Mouse (Mus musculus): ENCODE data around the gene Alk. TPM values are rescaled to one million over a fixed set of nuclear protein-coding genes. Genes with fewer than 3 reads are reported as not detected.

The Alk gene
- total and polyA plus RNA-seq, 3 experiments, result 0.05 TPM; not detected in 2

- TF ChIP-seq GATA1 (IDR thresholded peaks at IDR 0.05; ENCODE audit: borderline replicate concordance, low read length) (no peak), POLR2AphosphoS5 (IDR thresholded peaks at IDR 0.05; ENCODE audit: insufficient replicate concordance, low read depth, low read length) (no peak), GATA2 (IDR thresholded peaks at IDR 0.05; ENCODE audit: borderline replicate concordance, low read depth, low read length) (no peak), TAL1 (conservative IDR thresholded peaks at IDR 0.05; ENCODE audit: low read depth, low read length) (no peak), CTCF (IDR thresholded peaks at IDR 0.05; ENCODE audit: low read depth, low read length) (no peak)
- DNase-seq (ENCODE audit: low spot score) (no peak), ATAC-seq (ENCODE audit: extremely low read depth, insufficient number of reproducible peaks, low FRiP score, poor library complexity, severe bottlenecking) (no peak)
- Histone ChIP-seq H3K27me3 (ENCODE audit: insufficient read depth, low read length) (no peaks in the 10 kb centered on the region), H3K9me3 (replicated peaks) (peaks cover 46% of the 10 kb centered on the region), H3K4me3 (ENCODE audit: low read depth, low read length) (no peak overlapping the region), H3K4me1 (ENCODE audit: insufficient read depth, low read depth, low read length) (no peaks in the 10 kb centered on the region), H3K36me3 (replicated peaks) (no peaks in the 10 kb centered on the region)
Measured at GRCm38 (mm10) chr17:72118376-72118775, 486.1 kb downstream of the Alk start.

DNA sequence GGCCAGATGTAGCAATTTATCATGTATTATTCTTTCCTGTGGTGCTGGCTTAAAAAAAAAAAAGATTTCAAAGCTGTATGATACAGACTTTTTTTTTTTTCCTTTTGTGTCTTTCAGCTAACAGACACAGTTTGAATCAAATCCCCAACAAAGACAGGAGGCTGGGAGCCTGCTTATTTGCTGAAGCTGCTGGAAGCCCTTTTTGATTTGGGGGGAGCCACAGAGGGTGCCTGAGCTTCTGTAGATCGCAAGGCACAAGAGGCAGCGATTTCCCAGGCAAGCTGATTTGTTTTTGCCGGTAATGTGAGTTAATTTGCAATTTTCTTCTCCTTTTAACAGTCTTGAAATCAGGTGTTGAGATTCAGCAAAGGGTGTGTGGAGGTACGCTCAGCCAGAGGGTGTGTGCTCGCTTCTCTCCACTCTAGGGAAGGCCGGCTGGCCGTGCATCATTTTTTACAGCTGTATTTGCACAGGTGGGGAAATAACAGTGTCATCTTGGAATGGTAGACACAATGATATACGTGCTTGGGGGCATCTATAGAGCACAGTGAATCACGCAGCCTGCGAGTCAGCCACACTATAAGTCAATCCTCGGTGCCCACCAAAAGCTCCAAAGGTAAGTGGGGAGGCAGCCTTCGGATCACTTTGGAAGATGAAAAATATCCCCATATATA is 489.0 kb downstream of the Alk start:
- no peak overlapping the region for H3K4me3 ChIP-seq (ENCODE audit: low read depth, low read length)
- TF ChIP-seq TAL1 (conservative IDR thresholded peaks at IDR 0.05; ENCODE audit: low read depth, low read length) (no peak), CTCF (IDR thresholded peaks at IDR 0.05; ENCODE audit: low read depth, low read length) (no peak), GATA1 (IDR thresholded peaks at IDR 0.05; ENCODE audit: borderline replicate concordance, low read length) (no peak), POLR2AphosphoS5 (IDR thresholded peaks at IDR 0.05; ENCODE audit: insufficient replicate concordance, low read depth, low read length) (no peak), GATA2 (IDR thresholded peaks at IDR 0.05; ENCODE audit: borderline replicate concordance, low read depth, low read length) (no peak)
- H3K36me3 ChIP-seq (replicated peaks), result no peaks in the 10 kb centered on the region
- peaks cover 60% of the 10 kb centered on the region for H3K9me3 ChIP-seq (replicated peaks)
- no peaks in the 10 kb centered on the region for H3K4me1 ChIP-seq (ENCODE audit: insufficient read depth, low read depth, low read length)
- no peak for DNase-seq (ENCODE audit: low spot score)
- ATAC-seq (ENCODE audit: extremely low read depth, insufficient number of reproducible peaks, low FRiP score, poor library complexity, severe bottlenecking), result no peak
- no peaks in the 10 kb centered on the region for H3K27me3 ChIP-seq (ENCODE audit: insufficient read depth, low read length)

- DNase-seq (ENCODE audit: low spot score) (no peak), ATAC-seq (ENCODE audit: extremely low read depth, insufficient number of reproducible peaks, low FRiP score, poor library complexity, severe bottlenecking) (no peak)
- no peaks in the 10 kb centered on the region for H3K36me3 ChIP-seq (replicated peaks)
- H3K4me1 ChIP-seq (ENCODE audit: insufficient read depth, low read depth, low read length), result no peaks in the 10 kb centered on the region
- no peaks in the 10 kb centered on the region for H3K27me3 ChIP-seq (ENCODE audit: insufficient read depth, low read length)
- no peak overlapping the region for H3K4me3 ChIP-seq (ENCODE audit: low read depth, low read length)
- peaks cover 61% of the 10 kb centered on the region for H3K9me3 ChIP-seq (replicated peaks)
- TF ChIP-seq POLR2AphosphoS5 (IDR thresholded peaks at IDR 0.05; ENCODE audit: insufficient replicate concordance, low read depth, low read length) (no peak), GATA2 (IDR thresholded peaks at IDR 0.05; ENCODE audit: borderline replicate concordance, low read depth, low read length) (no peak)
Measured at GRCm38 (mm10) chr17:72112004-72112403, 492.4 kb downstream of the Alk start.

DNA sequence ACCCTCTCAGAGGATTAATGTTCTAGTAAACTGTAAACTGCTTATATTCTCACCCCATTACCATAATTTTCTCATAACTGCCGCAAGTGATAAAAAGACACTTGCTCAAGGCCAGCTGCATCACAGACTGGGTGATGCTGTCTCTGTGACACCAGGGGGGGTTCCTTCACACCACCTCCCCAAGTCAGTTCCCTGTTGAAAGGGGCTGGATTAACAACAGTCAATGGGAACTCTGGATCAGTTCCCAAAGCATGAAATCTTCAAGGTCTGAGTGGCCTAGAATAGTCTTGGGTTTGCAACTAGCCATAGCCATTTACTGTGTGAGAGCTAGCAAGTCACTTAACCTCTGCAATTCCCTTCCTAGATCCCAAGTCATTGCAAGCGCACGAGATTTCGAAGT is 492.9 kb downstream of the Alk start:
- ATAC-seq (ENCODE audit: extremely low read depth, insufficient number of reproducible peaks, low FRiP score, poor library complexity, severe bottlenecking) (no peak), DNase-seq (ENCODE audit: low spot score) (no peak)
- Histone ChIP-seq H3K27me3 (ENCODE audit: insufficient read depth, low read length) (no peaks in the 10 kb centered on the region), H3K4me1 (ENCODE audit: insufficient read depth, low read depth, low read length) (no peaks in the 10 kb centered on the region), H3K4me3 (ENCODE audit: low read depth, low read length) (no peak overlapping the region), H3K36me3 (replicated peaks) (no peaks in the 10 kb centered on the region), H3K9me3 (replicated peaks) (peaks cover 57% of the 10 kb centered on the region)
- TF ChIP-seq GATA2 (IDR thresholded peaks at IDR 0.05; ENCODE audit: borderline replicate concordance, low read depth, low read length) (no peak), POLR2AphosphoS5 (IDR thresholded peaks at IDR 0.05; ENCODE audit: insufficient replicate concordance, low read depth, low read length) (no peak), TAL1 (conservative IDR thresholded peaks at IDR 0.05; ENCODE audit: low read depth, low read length) (no peak), CTCF (IDR thresholded peaks at IDR 0.05; ENCODE audit: low read depth, low read length) (no peak), GATA1 (IDR thresholded peaks at IDR 0.05; ENCODE audit: borderline replicate concordance, low read length) (no peak)

DNA sequence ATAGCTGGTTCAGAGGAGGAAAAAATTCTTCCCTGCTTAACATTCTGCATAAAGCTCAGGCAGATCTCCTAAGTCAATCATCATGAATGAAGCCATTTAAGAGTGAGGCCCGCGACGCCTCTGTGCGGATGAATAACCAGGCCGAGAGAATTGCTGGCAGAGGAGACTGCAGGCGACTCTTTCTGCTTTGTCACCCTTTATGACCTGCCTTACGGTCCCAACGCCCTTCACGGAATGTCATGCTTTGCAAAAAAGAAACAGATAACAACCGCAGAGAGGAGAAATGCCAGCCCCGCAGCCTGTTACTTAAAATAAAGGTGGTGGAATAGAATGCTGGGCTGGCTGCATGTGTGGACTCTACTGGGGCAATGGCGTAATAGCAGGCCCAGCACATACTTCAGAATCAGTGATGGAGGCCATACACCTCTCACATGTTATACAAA is 517.1 kb downstream of the Alk start:
- no peak for TF ChIP-seq TAL1 (conservative IDR thresholded peaks at IDR 0.05; ENCODE audit: low read depth, low read length)
- TF ChIP-seq GATA2 (IDR thresholded peaks at IDR 0.05; ENCODE audit: borderline replicate concordance, low read depth, low read length), result no peak
- no peak for TF ChIP-seq POLR2AphosphoS5 (IDR thresholded peaks at IDR 0.05; ENCODE audit: insufficient replicate concordance, low read depth, low read length)
- TF ChIP-seq CTCF (IDR thresholded peaks at IDR 0.05; ENCODE audit: low read depth, low read length), result no peak
- TF ChIP-seq GATA1 (IDR thresholded peaks at IDR 0.05; ENCODE audit: borderline replicate concordance, low read length), result no peak
- H3K4me1 ChIP-seq (ENCODE audit: insufficient read depth, low read depth, low read length), result no peaks in the 10 kb centered on the region
- H3K4me3 ChIP-seq (ENCODE audit: low read depth, low read length), result no peak overlapping the region
- no peak for ATAC-seq (ENCODE audit: extremely low read depth, insufficient number of reproducible peaks, low FRiP score, poor library complexity, severe bottlenecking)
- H3K27me3 ChIP-seq (ENCODE audit: insufficient read depth, low read length), result no peaks in the 10 kb centered on the region
- no peak for DNase-seq (ENCODE audit: low spot score)
- H3K36me3 ChIP-seq (replicated peaks), result no peaks in the 10 kb centered on the region
- H3K9me3 ChIP-seq (replicated peaks), result peaks cover 33% of the 10 kb centered on the region

GRCm38 (mm10) chr17:72081396-72081795 is 523.0 kb downstream of the Alk start:
- H3K4me3 ChIP-seq (ENCODE audit: low read depth, low read length), result no peak overlapping the region
- no peaks in the 10 kb centered on the region for H3K4me1 ChIP-seq (ENCODE audit: insufficient read depth, low read depth, low read length)
- DNase-seq (ENCODE audit: low spot score) (no peak), ATAC-seq (ENCODE audit: extremely low read depth, insufficient number of reproducible peaks, low FRiP score, poor library complexity, severe bottlenecking) (no peak)
- no peaks in the 10 kb centered on the region for H3K36me3 ChIP-seq (replicated peaks)
- H3K9me3 ChIP-seq (replicated peaks), result peaks cover 31% of the 10 kb centered on the region
- H3K27me3 ChIP-seq (ENCODE audit: insufficient read depth, low read length), result no peaks in the 10 kb centered on the region
- TF ChIP-seq CTCF (IDR thresholded peaks at IDR 0.05; ENCODE audit: low read depth, low read length) (no peak), GATA1 (IDR thresholded peaks at IDR 0.05; ENCODE audit: borderline replicate concordance, low read length) (no peak), TAL1 (conservative IDR thresholded peaks at IDR 0.05; ENCODE audit: low read depth, low read length) (no peak), GATA2 (IDR thresholded peaks at IDR 0.05; ENCODE audit: borderline replicate concordance, low read depth, low read length) (no peak), POLR2AphosphoS5 (IDR thresholded peaks at IDR 0.05; ENCODE audit: insufficient replicate concordance, low read depth, low read length) (no peak)

Data from G1E (cell line).